Mouse (Mus musculus): ENCODE data around the gene Ms4a4d. TPM values are rescaled to one million over a fixed set of nuclear protein-coding genes. Genes with fewer than 3 reads are reported as not detected.

The Ms4a4d gene
- polyA plus RNA-seq, 1 experiment = 0.08 TPM

DNA sequence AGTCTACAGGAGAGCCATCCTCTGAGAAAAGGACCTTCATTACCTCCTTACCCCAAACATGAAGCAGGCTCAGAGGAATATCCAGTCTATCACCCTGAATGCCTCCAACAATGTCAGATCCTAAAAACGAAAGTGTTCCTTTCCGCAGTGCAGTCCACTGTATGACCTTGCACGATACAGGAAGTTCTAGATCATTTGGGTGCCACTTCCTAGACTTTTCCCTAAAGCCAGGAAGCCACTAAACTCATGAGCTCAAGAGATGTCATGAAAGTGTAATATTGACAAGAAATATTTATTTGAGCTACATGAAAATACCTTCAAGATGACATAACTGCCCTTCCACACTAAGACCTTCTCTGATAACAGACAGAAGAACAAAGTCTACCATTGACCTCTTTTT, 64.7 kb downstream of the Ms4a4d start:
- Histone ChIP-seq H3ac (ENCODE audit: control insufficient read depth, insufficient read length) (no peak overlapping the region), H3K4me3 (no peak overlapping the region), H3K4me2 (ENCODE audit: low read depth) (peak overlapping the region; percentile 12), H3K79me2 (ENCODE audit: control insufficient read depth, insufficient read depth) (no peaks in the 10 kb centered on the region), H3K36me3 (ENCODE audit: control insufficient read depth, insufficient read depth) (no peaks in the 10 kb centered on the region), H3K27me3 (ENCODE audit: control insufficient read depth, insufficient read depth, insufficient read length) (no peaks in the 10 kb centered on the region)
- TF ChIP-seq E2F4 (IDR thresholded peaks at IDR 0.05; ENCODE audit: insufficient read depth) (no peak), MYOD1 (IDR thresholded peaks at IDR 0.05; ENCODE audit: control insufficient read depth in 1 of 3, insufficient read length in 2 of 3, low read depth in 2 of 3) (no peak), REST (IDR thresholded peaks at IDR 0.05; ENCODE audit: insufficient read depth, insufficient read length) (no peak), SRF (IDR thresholded peaks at IDR 0.05; ENCODE audit: control insufficient read depth, insufficient read length, low read depth) (no peak), USF1 (IDR thresholded peaks at IDR 0.05; ENCODE audit: low read depth) (no peak), TCF12 (IDR thresholded peaks at IDR 0.05; ENCODE audit: insufficient read depth, poor library complexity, severe bottlenecking) (no peak)

DNA sequence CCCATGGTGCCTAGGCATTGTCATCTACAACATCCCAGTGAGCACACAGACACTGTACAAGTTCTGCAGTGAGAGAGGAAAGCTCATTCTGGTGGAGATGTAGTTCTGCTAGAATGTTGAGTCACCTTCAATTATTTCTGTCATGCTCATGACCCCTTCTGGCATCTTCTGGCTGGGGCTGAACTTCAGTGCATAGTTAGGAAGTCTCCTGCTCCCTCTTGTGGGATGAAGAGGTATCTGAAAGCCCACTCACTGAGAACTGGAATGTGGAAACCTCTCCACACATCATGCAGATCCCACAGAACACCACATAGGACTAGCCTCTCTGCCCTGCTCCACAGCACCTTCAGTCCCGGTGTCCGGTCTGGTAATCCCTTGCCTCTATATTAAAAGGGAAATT, 65.4 kb downstream of the Ms4a4d start:
- no peak overlapping the region for H3ac ChIP-seq (ENCODE audit: control insufficient read depth, insufficient read length)
- no peaks in the 10 kb centered on the region for H3K79me2 ChIP-seq (ENCODE audit: control insufficient read depth, insufficient read depth)
- no peak overlapping the region for H3K4me2 ChIP-seq (ENCODE audit: low read depth)
- no peak overlapping the region for H3K4me3 ChIP-seq
- H3K36me3 ChIP-seq (ENCODE audit: control insufficient read depth, insufficient read depth) = no peaks in the 10 kb centered on the region
- TF ChIP-seq MAX (IDR thresholded peaks at IDR 0.05; ENCODE audit: low read depth) (no peak), REST (IDR thresholded peaks at IDR 0.05; ENCODE audit: insufficient read depth, insufficient read length) (no peak), TCF12 (IDR thresholded peaks at IDR 0.05; ENCODE audit: insufficient read depth, poor library complexity, severe bottlenecking) (no peak), SRF (IDR thresholded peaks at IDR 0.05; ENCODE audit: control insufficient read depth, insufficient read length, low read depth) (no peak), POLR2AphosphoS2 (IDR thresholded peaks at IDR 0.05; ENCODE audit: insufficient read length, low read depth) (no peak), E2F4 (IDR thresholded peaks at IDR 0.05; ENCODE audit: insufficient read depth) (no peak), TCF3 (IDR thresholded peaks at IDR 0.05; ENCODE audit: insufficient read length, low read depth) (no peak), MYOD1 (IDR thresholded peaks at IDR 0.05; ENCODE audit: control insufficient read depth in 1 of 3, insufficient read length in 2 of 3, low read depth in 2 of 3) (no peak), USF1 (IDR thresholded peaks at IDR 0.05; ENCODE audit: low read depth) (no peak), POLR2A (IDR thresholded peaks at IDR 0.05; ENCODE audit: insufficient read length, low read depth) (no peak), CEBPB (IDR thresholded peaks at IDR 0.05; ENCODE audit: insufficient read depth, poor library complexity, severe bottlenecking) (no peak), MYOG (IDR thresholded peaks at IDR 0.05; ENCODE audit: control insufficient read depth in 1 of 3, insufficient read depth in 1 of 3, insufficient read length in 2 of 3, low read depth in 2 of 3) (no peak)
- no peaks in the 10 kb centered on the region for H3K27me3 ChIP-seq (ENCODE audit: control insufficient read depth, insufficient read depth, insufficient read length)

DNA sequence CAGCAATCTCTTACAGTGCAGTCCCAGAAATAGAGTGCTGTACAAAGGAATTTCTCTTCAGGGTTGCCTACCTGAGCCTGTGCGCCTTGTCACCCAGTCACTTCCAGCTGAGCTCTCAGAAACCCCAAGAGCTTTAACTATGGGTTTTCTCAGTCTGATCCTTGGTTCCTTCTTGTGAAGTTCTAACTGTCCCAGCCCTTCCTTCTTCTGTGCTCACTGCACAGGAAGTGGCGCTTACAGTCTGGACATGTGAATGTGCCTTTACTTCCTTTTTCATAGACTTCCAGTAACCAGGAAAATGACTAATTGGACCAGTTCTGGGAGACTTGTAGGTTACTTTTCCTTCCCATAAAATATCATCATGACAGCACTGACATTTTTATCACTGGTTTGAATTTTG, 68.0 kb downstream of the Ms4a4d start, which contains the start of gene Ms4a6d:
Gene Ms4a6d, minus strand, starts transcription at position 247 of the 400 bp plus-strand sequence.
- H3K4me2 ChIP-seq (ENCODE audit: low read depth) = no peak within 1 kb of the TSS
- H3K36me3 ChIP-seq (ENCODE audit: control insufficient read depth, insufficient read depth) = no peaks in the 10 kb centered on the region
- H3K79me2 ChIP-seq (ENCODE audit: control insufficient read depth, insufficient read depth) = no peaks in the 10 kb centered on the region
- no peak within 1 kb of the TSS for H3ac ChIP-seq (ENCODE audit: control insufficient read depth, insufficient read length)
- no peak for TF ChIP-seq POLR2AphosphoS2 (IDR thresholded peaks at IDR 0.05; ENCODE audit: insufficient read length, low read depth)
- TF ChIP-seq MYOG (IDR thresholded peaks at IDR 0.05; ENCODE audit: control insufficient read depth in 1 of 3, insufficient read depth in 1 of 3, insufficient read length in 2 of 3, low read depth in 2 of 3) = no peak
- TF ChIP-seq REST (IDR thresholded peaks at IDR 0.05; ENCODE audit: insufficient read depth, insufficient read length) = no peak
- no peak for TF ChIP-seq TCF3 (IDR thresholded peaks at IDR 0.05; ENCODE audit: insufficient read length, low read depth)
- no peak for TF ChIP-seq SRF (IDR thresholded peaks at IDR 0.05; ENCODE audit: control insufficient read depth, insufficient read length, low read depth)
- no peak within 1 kb of the TSS for H3K4me3 ChIP-seq
- no peaks in the 10 kb centered on the region for H3K27me3 ChIP-seq (ENCODE audit: control insufficient read depth, insufficient read depth, insufficient read length)

Other genes with a start within 250 kb of the Ms4a4d start
- gene Ms4a14, start 222.3 kb upstream of the Ms4a4d start, polyA plus RNA-seq (2012; fragmentation: generic; extraction: Trizol) = not detected
- gene Ms4a7, start 200.7 kb upstream of the Ms4a4d start, polyA plus RNA-seq (2012; fragmentation: generic; extraction: Trizol) = not detected
- gene Ms4a4a, start 161.3 kb upstream of the Ms4a4d start, polyA plus RNA-seq (2012; fragmentation: generic; extraction: Trizol) = not detected
- not detected for gene Ms4a4c, start 132.0 kb upstream of the Ms4a4d start, polyA plus RNA-seq (2012; fragmentation: generic; extraction: Trizol)
- gene Ms4a4b, start 93.2 kb upstream of the Ms4a4d start, polyA plus RNA-seq (2012; fragmentation: generic; extraction: Trizol) = not detected
- gene Ms4a6c, start 67.4 kb upstream of the Ms4a4d start, polyA plus RNA-seq (2012; fragmentation: generic; extraction: Trizol) = not detected
- not detected for gene Gm8369, start 50.9 kb upstream of the Ms4a4d start, polyA plus RNA-seq (2012; fragmentation: generic; extraction: Trizol)
- gene Ms4a6b, start 20.3 kb upstream of the Ms4a4d start, polyA plus RNA-seq (2012; fragmentation: generic; extraction: Trizol) = not detected
- gene Ms4a6d, start 68.0 kb downstream of the Ms4a4d start, polyA plus RNA-seq (2012; fragmentation: generic; extraction: Trizol) = 0.08 TPM
- gene Ms4a2, start 86.9 kb downstream of the Ms4a4d start, polyA plus RNA-seq (2012; fragmentation: generic; extraction: Trizol) = not detected
- gene Ms4a3, start 104.0 kb downstream of the Ms4a4d start, polyA plus RNA-seq (2012; fragmentation: generic; extraction: Trizol) = not detected
- gene Oosp2, start 123.8 kb downstream of the Ms4a4d start, polyA plus RNA-seq (2012; fragmentation: generic; extraction: Trizol) = not detected
- not detected for gene Oosp1, start 154.3 kb downstream of the Ms4a4d start, polyA plus RNA-seq (2012; fragmentation: generic; extraction: Trizol)
- not detected for gene Oosp3, start 160.3 kb downstream of the Ms4a4d start, polyA plus RNA-seq (2012; fragmentation: generic; extraction: Trizol)
- not detected for gene Gif, start 210.8 kb downstream of the Ms4a4d start, polyA plus RNA-seq (2012; fragmentation: generic; extraction: Trizol)
- 47.9 TPM for gene Mrpl16, start 233.6 kb downstream of the Ms4a4d start, polyA plus RNA-seq (2012; fragmentation: generic; extraction: Trizol)

Measured in myocyte (in vitro differentiated cells).